Mouse (Mus musculus): ENCODE data around the gene Kdf1. TPM values are rescaled to one million over a fixed set of nuclear protein-coding genes. Genes with fewer than 3 reads are reported as not detected.

The Kdf1 gene
- polyA plus RNA-seq, 1 experiment from 2014 or later, result 19.9 TPM

DNA sequence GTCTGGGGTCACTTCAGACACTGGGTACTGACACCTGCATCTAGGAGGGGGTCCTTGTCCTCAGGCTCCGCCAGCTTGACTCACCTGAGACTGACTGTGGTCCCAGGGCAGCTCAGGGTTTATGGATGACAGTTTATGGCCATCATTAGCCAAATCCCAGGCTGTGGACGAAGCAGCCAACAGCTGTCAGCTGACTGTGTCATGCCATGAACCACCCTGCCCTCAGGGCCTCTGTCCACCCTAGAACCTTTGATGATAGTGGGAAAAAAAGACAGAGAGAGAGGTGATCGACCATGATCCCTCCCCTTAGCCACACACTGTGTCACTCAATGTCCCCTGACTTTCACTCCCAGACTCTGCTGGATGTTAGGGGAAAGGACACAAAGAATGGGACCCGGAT lies 42.9 kb downstream of the Kdf1 start:
- Histone ChIP-seq H3K36me3 (no peaks in the 10 kb centered on the region), H3K4me3 (no peak overlapping the region), H3K4me2 (no peak overlapping the region), H3K4me1 (no peaks in the 10 kb centered on the region), H3K27me3 (no peaks in the 10 kb centered on the region), H3K27ac (no peak overlapping the region), H3K9ac (no peak overlapping the region), H3K9me3 (no peaks in the 10 kb centered on the region)
- ATAC-seq (ENCODE audit: insufficient number of reproducible peaks, insufficient read depth, low FRiP score, low TSS enrichment, low read depth), result no peak
- 70% methylated on average over 4 of the region's 4 CpGs for WGBS

DNA sequence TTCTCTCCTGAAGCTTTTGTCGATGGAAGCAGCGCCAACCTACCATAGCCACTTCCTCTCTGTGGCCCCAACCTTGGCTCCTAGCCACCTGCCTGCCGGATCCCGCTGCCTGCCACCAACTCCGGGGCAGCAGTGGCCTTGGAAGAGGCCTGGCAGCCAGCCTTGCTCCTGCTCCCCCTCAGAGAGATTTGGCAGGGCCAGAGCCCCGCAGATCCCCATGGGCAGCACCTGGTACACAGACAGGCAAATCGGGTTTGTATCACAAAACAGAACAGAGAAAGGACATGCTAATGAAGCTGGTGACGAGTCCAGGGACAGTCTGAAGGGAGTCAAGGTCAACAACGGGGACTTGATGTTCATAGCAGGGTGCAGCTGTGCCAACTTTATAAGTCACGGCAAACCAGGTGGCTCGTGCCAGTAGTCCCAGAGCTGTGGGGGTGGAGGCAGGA lies 44.4 kb downstream of the Kdf1 start:
- H3K9ac ChIP-seq, result no peak overlapping the region
- no peaks in the 10 kb centered on the region for H3K4me1 ChIP-seq
- 76% methylated on average over 11 of the region's 11 CpGs for WGBS
- ATAC-seq (ENCODE audit: insufficient number of reproducible peaks, insufficient read depth, low FRiP score, low TSS enrichment, low read depth), result no peak
- no peaks in the 10 kb centered on the region for H3K9me3 ChIP-seq
- no peaks in the 10 kb centered on the region for H3K27me3 ChIP-seq
- no peaks in the 10 kb centered on the region for H3K36me3 ChIP-seq
- no peak overlapping the region for H3K4me2 ChIP-seq
- H3K27ac ChIP-seq, result no peak overlapping the region
- H3K4me3 ChIP-seq, result no peak overlapping the region

DNA sequence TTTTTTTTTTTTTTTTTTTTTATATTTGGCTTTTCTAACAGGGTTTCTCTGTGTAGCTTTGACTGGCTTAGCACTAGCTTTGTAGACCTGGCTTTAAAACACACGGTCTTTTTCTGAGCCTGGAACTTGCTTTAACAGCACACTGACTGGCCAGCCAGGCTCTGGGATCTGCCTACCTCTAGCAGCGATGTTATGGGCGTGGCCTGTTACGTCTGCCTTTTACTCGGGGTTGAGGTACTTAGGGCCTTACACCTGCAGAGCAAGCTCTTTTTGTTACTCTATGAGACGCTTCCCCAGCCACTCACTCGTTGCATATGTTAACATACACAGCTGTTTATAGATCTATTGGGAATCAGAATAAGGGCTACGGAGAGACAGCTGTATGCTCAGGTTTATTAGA lies 48.5 kb downstream of the Kdf1 start:
- Histone ChIP-seq H3K4me3 (no peak overlapping the region), H3K4me1 (no peaks in the 10 kb centered on the region), H3K36me3 (no peaks in the 10 kb centered on the region), H3K27me3 (no peaks in the 10 kb centered on the region), H3K9me3 (no peaks in the 10 kb centered on the region), H3K4me2 (no peak overlapping the region), H3K9ac (no peak overlapping the region), H3K27ac (no peak overlapping the region)
- WGBS, result 26% methylated on average over 8 of the region's 8 CpGs
- ATAC-seq (ENCODE audit: insufficient number of reproducible peaks, insufficient read depth, low FRiP score, low TSS enrichment, low read depth), result no peak

DNA sequence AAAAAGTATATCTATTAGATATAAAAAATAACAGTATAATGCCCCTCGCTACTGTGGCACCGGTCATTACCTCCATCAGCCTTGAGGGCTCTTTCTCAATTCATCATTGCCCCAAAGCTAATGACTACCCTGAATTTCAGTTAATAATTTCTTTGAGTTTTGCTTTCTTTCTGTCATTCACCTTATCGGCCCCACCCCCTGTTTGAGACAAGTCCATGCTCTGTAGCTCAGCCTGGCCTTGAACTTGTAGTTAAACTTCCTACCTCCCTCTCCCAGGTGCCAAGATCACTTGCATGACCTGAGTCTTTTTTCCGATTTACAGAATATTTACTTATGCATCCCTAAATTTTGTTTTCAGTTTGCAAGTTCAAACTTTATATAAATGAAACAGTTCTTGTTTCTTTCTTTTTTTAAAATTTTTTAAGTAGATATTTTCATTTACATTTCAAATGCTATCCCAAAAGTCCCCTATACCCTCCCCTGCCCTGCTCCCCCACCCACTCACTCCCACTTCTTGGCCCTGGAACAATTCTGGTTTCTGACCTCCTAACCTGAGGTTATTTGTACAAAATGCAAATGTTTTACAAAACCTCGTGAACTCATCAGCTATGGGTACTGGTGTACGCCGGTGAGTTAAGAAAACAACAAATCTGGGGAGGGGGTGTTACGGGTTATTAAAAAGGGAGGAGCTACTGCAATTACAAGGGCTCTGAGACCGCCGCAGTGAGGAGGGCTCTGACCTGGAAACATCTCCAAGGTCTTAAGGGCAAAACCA lies 50.7 kb downstream of the Kdf1 start:
- Histone ChIP-seq H3K4me3 (no peak overlapping the region), H3K27me3 (no peaks in the 10 kb centered on the region), H3K27ac (no peak overlapping the region), H3K4me1 (no peaks in the 10 kb centered on the region), H3K4me2 (no peak overlapping the region), H3K9ac (no peak overlapping the region), H3K9me3 (no peaks in the 10 kb centered on the region), H3K36me3 (no peaks in the 10 kb centered on the region)
- WGBS, result 78% methylated on average over 10 of the region's 10 CpGs
- no peak for ATAC-seq (ENCODE audit: insufficient number of reproducible peaks, insufficient read depth, low FRiP score, low TSS enrichment, low read depth)

DNA sequence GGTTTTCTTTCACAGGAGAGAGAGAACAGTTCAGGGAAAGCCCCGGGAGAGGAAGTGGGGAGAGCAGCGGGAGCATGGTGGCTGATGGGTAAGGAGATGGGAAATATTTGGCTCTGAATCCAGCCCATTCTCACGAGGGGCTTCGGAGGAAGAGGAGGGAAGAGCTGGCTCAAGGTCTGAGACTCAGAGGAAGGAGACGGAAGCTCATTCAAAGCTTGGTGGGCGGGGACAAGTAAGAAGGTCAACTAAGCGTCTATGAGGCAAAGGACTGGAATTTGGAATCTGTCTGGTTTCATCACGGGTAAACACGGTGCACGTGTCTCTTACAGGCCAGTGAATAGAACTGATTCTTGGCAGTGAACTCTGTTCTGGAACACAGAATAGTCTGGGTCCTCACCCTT lies 51.3 kb downstream of the Kdf1 start:
- ATAC-seq (ENCODE audit: insufficient number of reproducible peaks, insufficient read depth, low FRiP score, low TSS enrichment, low read depth), result no peak
- H3K9ac ChIP-seq, result no peak overlapping the region
- no peaks in the 10 kb centered on the region for H3K9me3 ChIP-seq
- no peaks in the 10 kb centered on the region for H3K36me3 ChIP-seq
- whole genome bisulfite sequencing, result 58% methylated on average over 10 of the region's 10 CpGs
- H3K4me1 ChIP-seq, result no peaks in the 10 kb centered on the region; the same call in 1 of the 2 replicates
- no peaks in the 10 kb centered on the region for H3K27me3 ChIP-seq
- H3K27ac ChIP-seq, result no peak overlapping the region
- H3K4me3 ChIP-seq, result no peak overlapping the region
- no peak overlapping the region for H3K4me2 ChIP-seq

DNA sequence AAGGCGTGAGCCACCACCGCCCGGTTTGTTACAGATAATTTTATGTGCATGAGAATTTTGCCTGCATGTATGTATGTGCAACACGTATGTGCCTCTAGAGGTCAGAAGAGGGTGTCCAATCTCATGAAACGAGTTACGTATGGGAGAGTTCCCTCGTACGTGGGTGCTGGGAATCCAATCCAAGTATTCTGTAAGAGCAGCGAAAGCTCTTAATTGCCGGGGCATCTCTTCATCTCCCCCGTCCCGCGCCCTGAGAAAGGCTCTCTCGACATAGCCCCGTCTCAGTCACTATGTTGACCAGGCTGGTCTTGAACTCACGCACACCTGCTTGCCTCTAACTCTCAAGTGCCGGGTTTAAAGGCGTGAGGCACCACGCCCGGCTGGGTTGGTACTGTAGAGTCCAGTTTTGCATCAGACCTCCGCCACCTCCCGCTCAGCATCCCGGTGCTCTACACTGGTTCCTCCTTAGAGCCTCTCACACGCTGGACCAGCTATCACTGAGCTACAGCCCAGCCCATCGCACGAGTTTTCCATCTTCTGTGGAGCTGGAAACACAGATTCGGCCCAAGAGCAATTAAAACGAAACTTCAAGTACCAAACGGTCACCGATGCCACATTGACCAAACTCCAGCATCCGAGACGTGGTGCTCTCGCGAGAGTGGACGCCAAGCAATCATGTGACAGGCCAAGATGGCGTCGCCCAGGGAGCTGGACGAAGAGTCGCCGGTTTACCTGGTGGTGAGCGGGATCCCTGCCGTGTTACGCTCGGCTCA lies 55.5 kb downstream of the Kdf1 start, which contains the start of gene Gpatch3:
Gene Gpatch3, plus strand, starts transcription at position 676 of the 773 bp plus-strand sequence.
- H3K27me3 ChIP-seq, result no peaks in the 10 kb centered on the region
- H3K9ac ChIP-seq, result peak within 1 kb of the TSS; percentile 93
- H3K4me3 ChIP-seq, result peak within 1 kb of the TSS; percentile 95
- H3K36me3 ChIP-seq, result peaks cover 14% of the 10 kb centered on the region
- H3K27ac ChIP-seq, result peak within 1 kb of the TSS; percentile 85
- 7% methylated on average over 44 of the region's 44 CpGs for WGBS
- H3K4me1 ChIP-seq, result peaks cover 9% of the 10 kb centered on the region
- peak; percentile 81 for ATAC-seq (ENCODE audit: insufficient number of reproducible peaks, insufficient read depth, low FRiP score, low TSS enrichment, low read depth)
- no peaks in the 10 kb centered on the region for H3K9me3 ChIP-seq
- H3K4me2 ChIP-seq, result peak within 1 kb of the TSS; percentile 88

DNA sequence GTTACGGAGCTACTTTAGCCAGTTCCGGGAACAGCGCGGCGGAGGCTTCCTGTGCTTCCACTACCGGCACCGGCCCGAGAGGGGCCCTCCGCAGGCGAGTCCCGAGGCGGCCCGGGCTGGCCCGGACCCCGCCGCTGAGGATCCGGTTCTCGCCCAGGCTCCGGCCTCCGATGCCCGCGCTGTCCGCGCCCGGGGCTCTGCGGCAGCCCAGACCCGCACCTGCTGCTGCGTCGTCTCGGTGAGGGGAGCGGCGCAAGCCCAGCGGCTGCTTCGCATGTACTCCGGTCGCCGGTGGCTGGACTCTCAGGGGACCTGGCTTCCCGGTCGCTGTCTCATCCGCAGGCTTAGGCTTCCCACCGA lies 56.1 kb downstream of the Kdf1 start:
- Histone ChIP-seq H3K4me1 (peaks cover 9% of the 10 kb centered on the region), H3K27ac (no peak overlapping the region), H3K36me3 (peaks cover 19% of the 10 kb centered on the region), H3K4me3 (peak overlapping the region; percentile 95), H3K9me3 (no peaks in the 10 kb centered on the region), H3K27me3 (no peaks in the 10 kb centered on the region), H3K9ac (peak overlapping the region; percentile 93), H3K4me2 (peak overlapping the region; percentile 88)
- WGBS, result under 1% methylated on average over 41 of the region's 41 CpGs
- ATAC-seq (ENCODE audit: insufficient number of reproducible peaks, insufficient read depth, low FRiP score, low TSS enrichment, low read depth), result peak; percentile 27; the same call in 1 of the 2 replicates

DNA sequence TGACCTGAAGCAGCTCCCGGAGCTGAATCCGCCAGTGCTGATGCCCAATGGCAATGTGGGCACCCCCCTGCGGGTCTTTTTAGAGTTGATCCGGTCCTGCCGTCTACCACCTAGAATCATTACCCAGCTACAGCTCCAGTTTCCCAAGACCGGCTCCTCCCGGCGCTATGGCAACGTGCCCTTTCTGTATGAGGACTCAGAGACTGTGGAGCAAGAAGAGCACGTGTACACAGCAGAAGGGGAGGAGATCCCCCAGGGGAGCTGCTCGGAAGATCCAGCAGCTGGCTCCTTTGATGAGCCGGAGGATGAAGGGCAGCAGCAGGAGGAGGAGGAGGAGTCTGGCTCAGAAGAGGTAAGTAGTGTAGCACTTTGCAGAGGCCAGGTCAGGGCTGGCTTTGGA lies 59.2 kb downstream of the Kdf1 start:
- peaks cover 9% of the 10 kb centered on the region for H3K4me1 ChIP-seq
- no peaks in the 10 kb centered on the region for H3K27me3 ChIP-seq
- H3K9me3 ChIP-seq, result no peaks in the 10 kb centered on the region
- H3K9ac ChIP-seq, result no peak overlapping the region
- no peak overlapping the region for H3K4me3 ChIP-seq
- ATAC-seq (ENCODE audit: insufficient number of reproducible peaks, insufficient read depth, low FRiP score, low TSS enrichment, low read depth), result no peak
- WGBS, result 73% methylated on average over 12 of the region's 12 CpGs
- H3K36me3 ChIP-seq, result peaks cover 46% of the 10 kb centered on the region
- H3K4me2 ChIP-seq, result no peak overlapping the region
- no peak overlapping the region for H3K27ac ChIP-seq

Small RNA genes lying within 50 kb of the gene (microRNA-seq; reads per million reads assigned to microRNA genes)
- gene Gm23158, result not detected

Other genes starting within 250 kb of the Kdf1 start
- 84.4 and 89.9 TPM in 2 replicates for gene Tmem222, start 241.2 kb upstream of the Kdf1 start, polyA plus RNA-seq (2015; fragmentation: Nextera tagmentation; extraction: Ambion mirVana)
- 13.9 and 14.3 TPM in 2 replicates for gene Wdtc1, start 165.5 kb upstream of the Kdf1 start, polyA plus RNA-seq (2015; fragmentation: Nextera tagmentation; extraction: Ambion mirVana)
- gene Slc9a1, start 149.3 kb upstream of the Kdf1 start, polyA plus RNA-seq (2015; fragmentation: Nextera tagmentation; extraction: Ambion mirVana), result 8.6 and 9.4 TPM in 2 replicates
- gene Tent5b, start 38.8 kb upstream of the Kdf1 start, polyA plus RNA-seq (2015; fragmentation: Nextera tagmentation; extraction: Ambion mirVana), result 1.4 and 1.5 TPM in 2 replicates
- 3.7 and 4.0 TPM in 2 replicates for gene Trnp1, start 20.4 kb upstream of the Kdf1 start, polyA plus RNA-seq (2015; fragmentation: Nextera tagmentation; extraction: Ambion mirVana)
- 331 and 335 TPM in 2 replicates for gene Nudc, start 27.0 kb downstream of the Kdf1 start, polyA plus RNA-seq (2015; fragmentation: Nextera tagmentation; extraction: Ambion mirVana)
- not detected in 2 replicates for gene Nr0b2, start 34.4 kb downstream of the Kdf1 start, polyA plus RNA-seq (2015; fragmentation: Nextera tagmentation; extraction: Ambion mirVana)
- gene Gpatch3, start 55.8 kb downstream of the Kdf1 start, polyA plus RNA-seq (2015; fragmentation: Nextera tagmentation; extraction: Ambion mirVana), result 9.5 and 9.9 TPM in 2 replicates
- gene Gpn2, start 65.4 kb downstream of the Kdf1 start, polyA plus RNA-seq (2015; fragmentation: Nextera tagmentation; extraction: Ambion mirVana), result 16.4 and 21.2 TPM in 2 replicates
- 130 and 142 TPM in 2 replicates for gene Sfn, start 83.2 kb downstream of the Kdf1 start, polyA plus RNA-seq (2015; fragmentation: Nextera tagmentation; extraction: Ambion mirVana)
- 3.9 and 4.2 TPM in 2 replicates for gene Zdhhc18, start 131.2 kb downstream of the Kdf1 start, polyA plus RNA-seq (2015; fragmentation: Nextera tagmentation; extraction: Ambion mirVana)
- gene Pigv, start 153.7 kb downstream of the Kdf1 start, polyA plus RNA-seq (2015; fragmentation: Nextera tagmentation; extraction: Ambion mirVana), result 17.1 and 17.4 TPM in 2 replicates
- gene Arid1a, start 237.8 kb downstream of the Kdf1 start, polyA plus RNA-seq (2015; fragmentation: Nextera tagmentation; extraction: Ambion mirVana), result 36.0 and 36.4 TPM in 2 replicates

Measured in embryonic facial prominence, embryonic 13.5 days (tissue).